Mouse (Mus musculus): ENCODE measurements around the gene Qpctl.

Qpctl gene

GRCm38 (mm10) chr7:19148875-19149541, at the start of gene Qpctl:
Qpctl (minus strand) TSS chr7:19149291.
- CTCF ChIA-PET: interaction anchor here (0.6 to 2.8 kb wide), 14 partner anchors 11 to 215 kb away, joined by 3 to 20 read pairs (median 4); partner anchors contain the start of genes Fbxo46 (in 1 of the 4) and Gm4969 (in 1 of the 4)
- POLR2A ChIA-PET: interaction anchor here in 3 of 4 experiments (0.6 to 6.6 kb wide), 16 partner anchors 12 to 210 kb away, joined by 3 to 35 read pairs (median 3); partner anchors contain the start of genes Cd3eap (in 1 of the 3), Fbxo46 (in 1 of the 3), Fosb (in 1 of the 3) and Ppp1r13l (in 1 of the 3)

DNA sequence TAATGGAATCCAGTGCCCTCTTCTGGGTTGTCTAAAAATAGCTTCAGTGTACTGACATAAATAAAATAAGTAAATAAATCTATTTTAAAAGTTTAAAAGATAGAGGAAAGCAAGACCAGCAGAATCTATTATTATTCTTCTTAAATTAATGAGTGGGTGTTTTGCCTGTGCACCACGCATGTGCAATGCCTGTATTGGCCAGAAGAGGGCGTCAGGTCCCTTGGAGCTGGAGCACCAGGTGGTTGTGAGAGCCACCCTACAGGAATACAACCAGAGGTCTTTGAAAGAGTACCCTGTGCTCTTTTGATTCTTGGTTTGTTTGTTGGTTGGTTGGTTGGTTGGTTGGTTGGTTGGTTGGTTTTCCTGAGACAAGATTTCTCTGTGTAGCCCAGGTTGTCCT, 48.9 kb upstream of the Qpctl start:
- CTCF ChIA-PET: interaction anchor here (0.5 to 3.4 kb wide), 43 partner anchors 9 to 431 kb away, joined by 3 to 47 read pairs (median 3); partner anchors contain the start of gene Eml2 (in 1 of the 4)
- POLR2A ChIA-PET: interaction anchor here in 2 of 4 experiments (0.7 to 2.2 kb wide), 11 partner anchors 12 to 77 kb away, joined by 3 to 14 read pairs (median 4); no protein-coding TSS in a partner anchor

GRCm38 (mm10) chr7:19196676-19197075, 47.6 kb upstream of the Qpctl start:
- ChIA-PET CTCF (interaction anchor here in 3 of 4 experiments (2.7 to 3.4 kb wide), 4 partner anchors 12 to 17 kb away, joined by 18 to 47 read pairs (median 25); no protein-coding TSS in a partner anchor), POLR2A (interaction anchor here in 1 of 4 experiments (0.6 to 2.2 kb wide), 2 partner anchors 13 to 127 kb away, joined by 3 to 14 read pairs; no protein-coding TSS in a partner anchor)

DNA sequence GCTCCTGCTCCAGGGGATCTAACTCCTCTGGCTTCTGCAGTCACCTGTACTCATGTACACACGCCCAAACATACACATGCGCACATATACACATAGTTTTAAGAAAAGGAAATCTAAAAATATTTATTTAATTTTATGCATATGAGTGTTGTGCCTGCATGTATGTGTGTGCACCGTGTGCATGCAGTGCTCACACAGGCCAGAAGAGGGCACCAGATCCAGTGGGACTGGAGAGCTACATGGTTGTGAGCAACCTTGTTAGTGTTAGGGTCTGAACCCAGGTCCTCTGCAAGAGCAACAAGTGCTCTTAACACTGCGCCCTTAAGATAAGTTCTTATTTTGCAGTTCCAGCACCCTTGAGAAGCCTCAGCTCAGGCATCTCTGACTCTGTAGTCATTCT, 45.6 kb upstream of the Qpctl start:
- CTCF ChIA-PET: interaction anchor here (0.5 to 1.6 kb wide), 38 partner anchors 9 to 205 kb away, joined by 3 to 19 read pairs (median 4); partner anchors contain the start of genes Fosb (in 1 of the 4), Ppm1n (in 1 of the 4), Qpctl (in 1 of the 4) and Snrpd2 (in 1 of the 4)
- POLR2A ChIA-PET: interaction anchor here (0.6 to 1.5 kb wide), 9 partner anchors 9 to 97 kb away, joined by 3 to 10 read pairs (median 3); partner anchors contain the start of gene Eml2 (in 1 of the 4)

DNA sequence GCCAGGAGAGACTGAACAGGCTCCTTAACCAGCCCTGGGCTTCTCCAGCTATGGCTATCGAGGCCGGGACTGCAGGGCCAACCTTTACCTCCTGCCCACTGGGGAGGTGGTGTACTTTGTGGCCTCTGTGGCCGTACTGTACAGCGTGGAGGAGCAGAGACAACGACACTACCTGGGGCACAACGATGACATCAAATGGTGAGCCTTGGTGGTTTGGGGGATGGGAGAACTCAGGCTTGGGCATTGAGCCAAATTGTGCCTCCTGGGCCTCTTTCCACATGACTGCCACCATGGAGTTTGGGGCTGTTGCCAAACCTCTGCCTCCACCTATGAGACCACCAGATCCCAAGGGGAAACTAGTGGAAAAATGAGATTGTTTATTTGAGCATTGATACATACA, 35.7 kb upstream of the Qpctl start:
- ChIA-PET CTCF (interaction anchor here in 2 of 4 experiments (0.6 to 1.2 kb wide), 2 partner anchors 10 to 99 kb away, joined by 3 read pairs; no protein-coding TSS in a partner anchor), POLR2A (interaction anchor here in 1 of 4 experiments (0.7 to 1.0 kb wide), 2 partner anchors 10 to 38 kb away, joined by 3 read pairs; no protein-coding TSS in a partner anchor)

DNA sequence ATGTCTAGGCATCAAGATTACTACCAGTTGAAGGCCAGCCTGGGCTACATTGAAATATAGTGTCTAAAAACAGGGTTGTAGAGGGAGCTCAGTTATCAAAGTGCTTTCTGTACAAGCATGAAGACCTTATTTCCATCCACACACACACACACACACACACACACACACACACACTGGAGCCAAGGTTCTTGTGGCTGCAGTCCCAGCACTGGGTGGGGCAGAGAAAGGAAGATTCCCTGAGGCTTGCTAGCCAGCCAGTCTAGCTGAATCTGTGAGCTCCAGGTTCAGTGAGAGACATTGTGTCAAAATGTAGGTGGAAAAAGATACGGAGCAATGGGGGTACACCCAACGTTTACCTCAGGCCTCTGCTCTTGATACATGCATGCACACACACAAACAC, 35.2 kb upstream of the Qpctl start:
- CTCF ChIA-PET: interaction anchor here in 3 of 4 experiments (0.6 to 1.2 kb wide), 3 partner anchors 11 to 100 kb away, joined by 3 to 4 read pairs (median 3); no protein-coding TSS in a partner anchor

DNA sequence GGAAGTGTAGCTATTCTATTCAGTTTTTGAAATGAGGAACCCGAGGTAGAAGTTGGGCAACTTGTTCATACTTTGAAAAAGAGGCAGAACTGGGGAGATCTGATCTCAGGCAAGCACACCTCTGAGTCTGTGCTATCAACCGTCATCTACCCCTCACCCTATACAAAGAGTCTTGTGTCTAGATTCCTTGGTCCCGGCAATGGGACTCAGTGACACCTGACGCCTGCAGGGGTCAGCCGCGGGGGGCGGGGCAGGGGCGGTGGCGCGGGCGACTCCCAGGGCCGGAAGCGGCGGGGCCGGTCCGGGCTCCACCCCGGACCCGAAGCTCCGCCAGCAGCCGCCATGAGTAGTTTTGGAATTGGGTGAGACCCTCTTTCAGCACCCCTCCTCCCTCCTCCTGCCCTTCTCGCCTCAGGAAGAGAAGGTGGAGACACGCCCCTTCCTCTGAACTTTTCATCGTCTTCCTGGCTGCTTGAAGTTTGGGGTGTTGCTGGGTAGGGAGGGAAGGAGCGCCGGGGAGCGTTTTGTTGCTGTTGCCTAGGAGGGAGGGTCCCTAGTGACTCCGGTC, 31.9 kb upstream of the Qpctl start:
- ChIA-PET CTCF (interaction anchor here (0.6 to 5.6 kb wide), 26 partner anchors 14 to 251 kb away, joined by 3 to 39 read pairs (median 4); partner anchors contain the start of genes Ercc1 (in 1 of the 4), Gm4969 (in 1 of the 4), Ppm1n (in 1 of the 4) and Rsph6a (in 1 of the 4)), POLR2A (interaction anchor here (0.6 to 4.9 kb wide), 14 partner anchors 14 to 216 kb away, joined by 3 to 23 read pairs (median 3); partner anchors contain the start of genes Fosb (in 1 of the 4) and Opa3 (in 1 of the 4))

More for the DNA sequence above, 35.2 kb upstream of the Qpctl start:
- POLR2A ChIA-PET: interaction anchor here in 1 of 4 experiments (0.7 to 1.0 kb wide), 2 partner anchors 10 to 38 kb away, joined by 3 read pairs; no protein-coding TSS in a partner anchor

GRCm38 (mm10) chr7:19179936-19180335, 30.8 kb upstream of the Qpctl start:
- ChIA-PET CTCF (interaction anchor here (0.5 to 5.6 kb wide), 40 partner anchors 15 to 245 kb away, joined by 3 to 46 read pairs (median 5); partner anchors contain the start of genes Ppm1n (in 2 of the 4) and Rsph6a (in 1 of the 4)), POLR2A (interaction anchor here in 3 of 4 experiments (0.9 to 4.9 kb wide), 20 partner anchors 16 to 164 kb away, joined by 3 to 23 read pairs (median 4); partner anchors contain the start of genes Ercc1 (in 1 of the 3), Fosb (in 1 of the 3) and Opa3 (in 1 of the 3))

DNA sequence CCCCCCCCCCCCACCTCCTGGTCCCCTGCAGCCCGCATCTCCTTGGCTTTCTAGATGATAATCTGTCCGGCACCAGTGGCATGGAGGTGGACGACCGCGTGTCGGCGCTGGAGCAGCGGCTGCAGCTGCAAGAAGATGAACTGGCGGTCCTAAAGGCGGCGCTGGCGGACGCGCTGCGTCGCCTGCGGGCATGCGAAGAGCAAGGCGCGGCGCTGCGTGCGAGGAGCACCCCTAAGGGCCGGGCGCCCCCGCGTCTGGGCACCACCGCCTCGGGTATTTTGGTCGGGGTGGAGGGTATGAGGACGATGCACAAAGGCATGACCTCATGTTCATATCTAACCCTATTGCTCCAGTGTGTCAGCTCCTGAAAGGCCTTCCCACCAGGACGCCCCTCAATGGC, 30.1 kb upstream of the Qpctl start:
- ChIA-PET POLR2A (interaction anchor here in 3 of 4 experiments (0.6 to 4.9 kb wide), 25 partner anchors 14 to 444 kb away, joined by 3 to 23 read pairs (median 5); partner anchors contain the start of genes Ercc1 (in 1 of the 3), Fosb (in 1 of the 3), Gipr (in 1 of the 3) and Opa3 (in 1 of the 3)), CTCF (interaction anchor here (0.5 to 5.6 kb wide), 85 partner anchors 14 to 511 kb away, joined by 3 to 46 read pairs (median 4); partner anchors contain the start of genes Ppm1n (in 3 of the 4), Fosb (in 1 of the 4), Gipr (in 1 of the 4) and Gm4969 (in 1 of the 4))

- CTCF ChIA-PET: interaction anchor here (0.5 to 5.6 kb wide), 92 partner anchors 11 to 512 kb away, joined by 3 to 46 read pairs (median 4); partner anchors contain the start of genes Ppm1n (in 3 of the 4), Fbxo46 (in 1 of the 4), Fosb (in 1 of the 4) and Gipr (in 1 of the 4)
- POLR2A ChIA-PET: interaction anchor here in 3 of 4 experiments (0.6 to 4.9 kb wide), 40 partner anchors 13 to 776 kb away, joined by 3 to 23 read pairs (median 4); partner anchors contain the start of genes Ercc1 (in 1 of the 3), Fosb (in 1 of the 3), Gipr (in 1 of the 3) and Opa3 (in 1 of the 3)
These were observed 29.5 kb upstream of the Qpctl start for GRCm38 (mm10) chr7:19178443-19179092.

GRCm38 (mm10) chr7:19178035-19178434, 28.9 kb upstream of the Qpctl start:
- ChIA-PET POLR2A (interaction anchor here in 3 of 4 experiments (0.5 to 4.9 kb wide), 33 partner anchors 9 to 775 kb away, joined by 3 to 23 read pairs (median 4); partner anchors contain the start of genes Fosb (in 1 of the 3), Gipr (in 1 of the 3), Opa3 (in 1 of the 3) and Ppm1n (in 1 of the 3)), CTCF (interaction anchor here (0.5 to 5.6 kb wide), 73 partner anchors 10 to 413 kb away, joined by 3 to 46 read pairs (median 4); partner anchors contain the start of genes Ppm1n (in 3 of the 4), Fbxo46 (in 1 of the 4), Fosb (in 1 of the 4) and Gipr (in 1 of the 4))

DNA sequence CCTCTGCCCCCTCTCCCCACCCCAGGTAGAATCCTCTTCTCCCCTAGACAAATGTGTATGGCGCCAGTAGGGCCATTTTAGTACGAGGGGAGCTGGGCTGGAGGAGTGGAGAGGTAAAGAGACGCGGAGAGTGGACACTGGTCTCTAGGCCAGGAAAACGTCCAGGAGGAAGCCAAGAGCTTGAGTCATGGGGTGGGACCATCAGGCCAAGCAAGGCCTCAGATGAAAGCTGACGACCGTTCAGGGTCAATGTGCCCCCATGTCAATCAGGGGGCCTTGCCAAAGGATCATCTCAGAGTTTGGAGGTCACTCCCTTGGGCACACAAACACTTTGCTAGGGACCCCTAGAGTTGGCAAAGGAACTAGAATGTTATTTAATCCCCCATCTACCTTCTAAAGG, 28.1 kb upstream of the Qpctl start:
- CTCF ChIA-PET: interaction anchor here (0.6 to 5.6 kb wide), 17 partner anchors 13 to 184 kb away, joined by 3 to 46 read pairs (median 10); partner anchors contain the start of gene Ppm1n (in 2 of the 4)
- POLR2A ChIA-PET: interaction anchor here in 3 of 4 experiments (0.5 to 4.9 kb wide), 17 partner anchors 8 to 312 kb away, joined by 3 to 23 read pairs (median 4); partner anchors contain the start of genes Opa3 (in 1 of the 3) and Ppm1n (in 1 of the 3)

DNA sequence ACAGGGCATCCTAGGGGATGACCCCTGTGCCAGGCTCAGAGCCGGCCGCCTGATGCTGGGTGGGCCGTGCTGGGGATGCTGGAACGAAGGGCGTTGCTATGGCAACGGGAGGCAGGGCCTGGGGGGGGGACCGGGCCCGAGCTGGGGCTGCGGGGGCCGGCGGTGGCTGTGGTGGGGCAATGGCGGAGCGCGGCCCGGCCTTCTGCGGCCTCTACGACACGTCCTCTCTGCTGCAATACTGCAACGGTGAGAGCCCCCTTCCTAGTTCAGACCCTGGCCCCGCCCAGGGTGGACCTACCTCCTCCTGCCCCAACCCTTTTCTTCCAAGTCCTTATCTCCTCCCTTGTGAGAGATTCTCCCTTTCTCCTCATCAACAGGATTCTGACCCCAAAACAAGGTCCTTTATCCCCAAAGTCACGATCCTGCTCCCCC, 27.4 kb upstream of the Qpctl start:
- ChIA-PET CTCF (interaction anchor here (0.6 to 5.6 kb wide), 30 partner anchors 11 to 388 kb away, joined by 3 to 46 read pairs (median 5); partner anchors contain the start of genes Ppm1n (in 3 of the 4), Fbxo46 (in 1 of the 4), Gipr (in 1 of the 4) and Gm4969 (in 1 of the 4)), POLR2A (interaction anchor here in 3 of 4 experiments (0.6 to 4.9 kb wide), 28 partner anchors 12 to 174 kb away, joined by 3 to 23 read pairs (median 5); partner anchors contain the start of genes Ppm1n (in 2 of the 3), Fbxo46 (in 1 of the 3), Gipr (in 1 of the 3) and Opa3 (in 1 of the 3))

- POLR2A ChIA-PET: interaction anchor here (0.6 to 2.4 kb wide), 37 partner anchors 11 to 223 kb away, joined by 3 to 21 read pairs (median 4); partner anchors contain the start of genes Ppm1n (in 2 of the 4), Fbxo46 (in 1 of the 4), Gipr (in 1 of the 4) and Opa3 (in 1 of the 4)
These were observed 26.8 kb upstream of the Qpctl start, which contains the start of gene Eml2 for GRCm38 (mm10) chr7:19175708-19176515. Eml2 (plus strand) TSS chr7:19176421.

DNA sequence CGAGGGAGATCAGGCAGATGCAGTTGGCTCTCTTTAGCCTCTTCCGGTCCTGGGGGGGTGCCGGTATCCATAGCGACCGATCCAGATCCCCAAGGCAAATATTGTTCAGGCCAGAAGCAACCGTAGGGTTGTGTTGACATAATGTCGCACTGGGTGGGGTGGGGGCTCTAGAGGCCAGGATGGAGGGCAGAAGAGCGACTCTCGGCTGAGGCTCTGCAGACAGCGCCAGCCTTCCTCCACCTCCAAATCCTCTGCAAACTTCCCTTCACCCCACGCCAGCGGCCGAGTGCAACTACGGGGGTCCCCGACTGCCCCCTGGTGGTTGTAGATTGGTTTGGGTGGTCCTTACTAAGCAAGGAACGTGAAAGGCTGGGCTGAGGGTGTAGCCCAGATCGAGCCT, 23.8 kb upstream of the Qpctl start:
- ChIA-PET CTCF (interaction anchor here (0.5 to 1.8 kb wide), 19 partner anchors 9 to 274 kb away, joined by 3 to 10 read pairs (median 4); no protein-coding TSS in a partner anchor), POLR2A (interaction anchor here in 2 of 4 experiments (0.6 to 1.5 kb wide), 9 partner anchors 9 to 526 kb away, joined by 3 to 4 read pairs (median 3); partner anchors contain the start of gene Qpctl (in 1 of the 2))

More at GRCm38 (mm10) chr7:19175708-19176515, 26.8 kb upstream of the Qpctl start, which contains the start of gene Eml2:
- CTCF ChIA-PET: interaction anchor here (0.6 to 5.6 kb wide), 41 partner anchors 11 to 491 kb away, joined by 3 to 28 read pairs (median 4); partner anchors contain the start of genes Ppm1n (in 3 of the 4), Ercc1 (in 1 of the 4), Fbxo46 (in 1 of the 4) and Gipr (in 1 of the 4)
